13 mouse cellular contexts compared by ENCODE assay signal in the genomic region with DNA sequence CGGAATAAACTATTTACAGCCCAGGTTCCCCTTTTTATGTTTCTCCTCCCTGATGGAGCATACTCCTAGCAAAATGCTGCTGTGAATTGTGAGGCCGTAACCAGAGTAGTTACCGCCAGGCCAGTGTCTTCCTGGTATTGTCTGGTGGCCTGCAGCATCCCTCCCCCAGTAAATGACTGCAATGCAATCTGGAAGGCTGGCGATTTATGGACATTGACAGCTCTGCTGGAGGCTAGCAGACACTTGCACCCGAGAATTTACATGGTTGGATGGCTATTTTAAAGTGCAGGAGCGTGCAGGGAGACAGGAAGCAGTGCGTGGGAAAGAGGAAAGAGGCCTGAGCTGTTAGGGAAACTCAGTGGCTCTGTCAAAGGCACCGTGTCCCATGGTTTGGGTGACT.
DNase-seq lines count a peak whose midpoint lies in the region; ATAC-seq and TF ChIP-seq lines count a peak whose summit lies in the region.
"Had no signal": no experiment of that assay in that cellular context is flagged by ENCODE, and none has a peak within 500 bp of the region (broad histone marks: within the 10 kb centered on the region; RNA-seq: fewer than 3 reads in every experiment).

No protein-coding gene starts in this region.

- no peaks in the 10 kb centered on the region for H3K27me3 ChIP-seq in forebrain, embryonic 12.5 days
- H3K27me3 ChIP-seq in forebrain, embryonic 13.5 days = no peaks in the 10 kb centered on the region
- H3K27me3 ChIP-seq in kidney, postnatal 0 days (ENCODE audit: insufficient read depth, low read length) = no peaks in the 10 kb centered on the region
- H3K27me3 ChIP-seq in midbrain, postnatal 0 days (ENCODE audit: insufficient read depth, low read length) = no peaks in the 10 kb centered on the region
- no peaks in the 10 kb centered on the region for H3K27me3 ChIP-seq in midbrain, embryonic 11.5 days (ENCODE audit: control insufficient read depth, insufficient read depth, low read length)
- H3K27me3 ChIP-seq in neural tube, embryonic 14.5 days (ENCODE audit: control insufficient read depth, insufficient read depth, low read length) = no peaks in the 10 kb centered on the region
- H3K27me3 ChIP-seq: heart, embryonic 15.5 days had no signal

- H3K9me3 ChIP-seq in forebrain, embryonic 12.5 days = no peaks in the 10 kb centered on the region
- no peaks in the 10 kb centered on the region for H3K9me3 ChIP-seq in forebrain, embryonic 13.5 days (replicated peaks)
- H3K9me3 ChIP-seq in kidney, postnatal 0 days (replicated peaks; ENCODE audit: low read length) = no peaks in the 10 kb centered on the region
- no peaks in the 10 kb centered on the region for H3K9me3 ChIP-seq in midbrain, postnatal 0 days (ENCODE audit: low read length)
- no peaks in the 10 kb centered on the region for H3K9me3 ChIP-seq in midbrain, embryonic 11.5 days (ENCODE audit: control insufficient read depth, low read length)
- no peaks in the 10 kb centered on the region for H3K9me3 ChIP-seq in neural tube, embryonic 14.5 days (ENCODE audit: control insufficient read depth, low read length)
- H3K9me3 ChIP-seq: heart, embryonic 15.5 days had no signal

- 85% methylated on average over 8 of the region's 8 CpGs for WGBS in forebrain, embryonic 12.5 days
- WGBS in forebrain, embryonic 13.5 days = 82% methylated on average over 8 of the region's 8 CpGs
- WGBS in kidney, postnatal 0 days = 26% methylated on average over 8 of the region's 8 CpGs
- WGBS in midbrain, postnatal 0 days = 68% methylated on average over 8 of the region's 8 CpGs
- WGBS in midbrain, embryonic 11.5 days = 81% methylated on average over 8 of the region's 8 CpGs
- WGBS in neural tube, embryonic 14.5 days = 6% methylated on average over 8 of the region's 8 CpGs

- ATAC-seq in forebrain, embryonic 12.5 days (ENCODE audit: low FRiP score) = 0 out of 2 replicates have a peak, but pooled peaks have one; percentile 36
- ATAC-seq in forebrain, embryonic 13.5 days = no peak
- ATAC-seq in kidney, postnatal 0 days (replicated peaks; ENCODE audit: low FRiP score, low read depth) = no peak
- no peak for ATAC-seq in midbrain, postnatal 0 days (ENCODE audit: low FRiP score)
- ATAC-seq in midbrain, embryonic 11.5 days (ENCODE audit: low FRiP score) = no peak
- 0 out of 2 replicates have a peak, but pooled peaks have one; percentile 44 for ATAC-seq in neural tube, embryonic 14.5 days (ENCODE audit: low read depth)

- 0 out of 2 replicates have a peak overlapping the region, but pooled peaks have one; percentile 39 for H3K27ac ChIP-seq in forebrain, embryonic 12.5 days
- H3K27ac ChIP-seq in forebrain, embryonic 13.5 days = no peak overlapping the region
- no peak overlapping the region for H3K27ac ChIP-seq in kidney, postnatal 0 days
- H3K27ac ChIP-seq in midbrain, postnatal 0 days (ENCODE audit: low read depth, low read length) = no peak overlapping the region
- no peak overlapping the region; the same call in 1 of the 2 replicates for H3K27ac ChIP-seq in midbrain, embryonic 11.5 days (ENCODE audit: low read depth, low read length)
- peak overlapping the region; percentile 65 for H3K27ac ChIP-seq in neural tube, embryonic 14.5 days (ENCODE audit: low read depth, low read length)
- H3K27ac ChIP-seq: heart, embryonic 15.5 days had no signal

- H3K4me1 ChIP-seq in forebrain, embryonic 12.5 days = peaks cover 20% of the 10 kb centered on the region
- peaks cover 14% of the 10 kb centered on the region; the same call in 1 of the 2 replicates for H3K4me1 ChIP-seq in forebrain, embryonic 13.5 days
- no peaks in the 10 kb centered on the region; the same call in none of the 2 replicates for H3K4me1 ChIP-seq in kidney, postnatal 0 days (replicated peaks; ENCODE audit: insufficient read depth, low read length)
- no peaks in the 10 kb centered on the region for H3K4me1 ChIP-seq in midbrain, postnatal 0 days (ENCODE audit: insufficient read depth, low read length)
- H3K4me1 ChIP-seq in midbrain, embryonic 11.5 days (ENCODE audit: control insufficient read depth, insufficient read depth, low read length) = no peaks in the 10 kb centered on the region; the same call in 1 of the 2 replicates
- H3K4me1 ChIP-seq in neural tube, embryonic 14.5 days (ENCODE audit: control insufficient read depth, insufficient read depth, low read length) = peaks cover 21% of the 10 kb centered on the region

- peaks cover 27% of the 10 kb centered on the region; the same call in 1 of the 2 replicates for H3K36me3 ChIP-seq in forebrain, embryonic 12.5 days (replicated peaks)
- H3K36me3 ChIP-seq in forebrain, embryonic 13.5 days (ENCODE audit: poor library complexity, severe bottlenecking) = peaks cover 35% of the 10 kb centered on the region
- H3K36me3 ChIP-seq in kidney, postnatal 0 days (ENCODE audit: insufficient read depth, low read length) = 0 out of 2 replicates have a peak, but pooled peaks cover 3% of the 10 kb centered on the region
- H3K36me3 ChIP-seq in midbrain, postnatal 0 days (ENCODE audit: insufficient read depth, low read length) = no peaks in the 10 kb centered on the region; the same call in 1 of the 2 replicates
- H3K36me3 ChIP-seq in midbrain, embryonic 11.5 days (ENCODE audit: control insufficient read depth, insufficient read depth, low read length) = no peaks in the 10 kb centered on the region
- H3K36me3 ChIP-seq in neural tube, embryonic 14.5 days (ENCODE audit: control insufficient read depth, insufficient read depth, low read length) = no peaks in the 10 kb centered on the region

- no peak overlapping the region for H3K4me2 ChIP-seq in forebrain, embryonic 12.5 days
- no peak overlapping the region for H3K4me2 ChIP-seq in forebrain, embryonic 13.5 days
- no peak overlapping the region for H3K4me2 ChIP-seq in kidney, postnatal 0 days (ENCODE audit: low read length)
- H3K4me2 ChIP-seq in midbrain, postnatal 0 days (ENCODE audit: low read depth, low read length, poor library complexity, severe bottlenecking) = no peak overlapping the region
- H3K4me2 ChIP-seq in midbrain, embryonic 11.5 days = no peak overlapping the region
- H3K4me2 ChIP-seq in neural tube, embryonic 14.5 days (ENCODE audit: low read depth, low read length) = no peak overlapping the region
- H3K4me2 ChIP-seq: heart, embryonic 15.5 days had no signal

- no peak for TF ChIP-seq CTCF in kidney, postnatal 0 days (IDR thresholded peaks at IDR 0.05; ENCODE audit: low read depth)
- no peak for TF ChIP-seq CTCF in midbrain, postnatal 0 days (IDR thresholded peaks at IDR 0.05)

- no peak overlapping the region for H3K9ac ChIP-seq in forebrain, embryonic 12.5 days
- no peak overlapping the region for H3K9ac ChIP-seq in forebrain, embryonic 13.5 days
- no peak overlapping the region for H3K9ac ChIP-seq in kidney, postnatal 0 days (ENCODE audit: low read depth, low read length)
- no peak overlapping the region for H3K9ac ChIP-seq in midbrain, postnatal 0 days (replicated peaks; ENCODE audit: low read length, poor library complexity, severe bottlenecking)
- no peak overlapping the region for H3K9ac ChIP-seq in midbrain, embryonic 11.5 days (ENCODE audit: low read length)
- H3K9ac ChIP-seq in neural tube, embryonic 14.5 days (replicated peaks; ENCODE audit: low read depth, low read length) = no peak overlapping the region; the same call in 1 of the 2 replicates
- H3K9ac ChIP-seq: heart, embryonic 15.5 days had no signal

- no peak overlapping the region for H3K4me3 ChIP-seq in forebrain, embryonic 12.5 days (replicated peaks)
- no peak overlapping the region for H3K4me3 ChIP-seq in forebrain, embryonic 13.5 days
- H3K4me3 ChIP-seq in kidney, postnatal 0 days (replicated peaks; ENCODE audit: low read depth, low read length) = no peak overlapping the region
- H3K4me3 ChIP-seq in midbrain, postnatal 0 days (ENCODE audit: low read depth, low read length) = no peak overlapping the region
- no peak overlapping the region for H3K4me3 ChIP-seq in midbrain, embryonic 11.5 days (ENCODE audit: low read depth, low read length)
- H3K4me3 ChIP-seq in neural tube, embryonic 14.5 days (ENCODE audit: low read depth, low read length) = no peak overlapping the region
- H3K4me3 ChIP-seq: heart, embryonic 15.5 days; myocyte had no signal

- peak; percentile 75 for DNase-seq in kidney, postnatal 0 days (ENCODE audit: low spot score)
- DNase-seq in kidney, adult 8-10 months = no peak
- peak; percentile 37 for DNase-seq in midbrain, postnatal 0 days (ENCODE audit: low spot score)
- DNase-seq in midbrain, embryonic 11.5 days (ENCODE audit: low spot score, missing footprints) = no peak
- no peak for DNase-seq in spleen, postnatal 10 days (ENCODE audit: low spot score in 2 of 2)
- DNase-seq: cerebellum, adult 18-20 months; layer of hippocampus, adult 9-11 months; liver had no signal

Comparison
In these comparisons a context has a peak if more than half of its experiments do, and no peak if none do; other contexts are left out.
1. ATAC-seq: peak in forebrain, embryonic 12.5 days (single experiment) and neural tube, embryonic 14.5 days (single experiment); none in forebrain, embryonic 13.5 days (single experiment), kidney, postnatal 0 days (single experiment), midbrain, postnatal 0 days (single experiment) and midbrain, embryonic 11.5 days (single experiment).
2. H3K27ac ChIP-seq: peak in forebrain, embryonic 12.5 days (single experiment) and neural tube, embryonic 14.5 days (single experiment); none in forebrain, embryonic 13.5 days (single experiment), kidney, postnatal 0 days (single experiment), midbrain, postnatal 0 days (single experiment) and midbrain, embryonic 11.5 days (single experiment).
3. DNase-seq: peak in kidney, postnatal 0 days (single experiment) and midbrain, postnatal 0 days (single experiment); none in kidney, adult 8-10 months (0 of 2), midbrain, embryonic 11.5 days (single experiment) and spleen, postnatal 10 days (0 of 2).